In genomic region chr13:100975741-100976140, GRCm38 (mm10) we compare ENCODE assay signal across 18 mouse cellular contexts.
DNase-seq lines count a peak whose midpoint lies in the region; ATAC-seq and TF ChIP-seq lines count a peak whose summit lies in the region.
"Had no signal": no experiment of that assay in that cellular context is flagged by ENCODE, and none has a peak within 500 bp of the region (broad histone marks: within the 10 kb centered on the region; RNA-seq: fewer than 3 reads in every experiment).

No protein-coding gene starts in this region.

- no peak for ATAC-seq in cerebellum, adult (ENCODE audit: insufficient number of reproducible peaks, low FRiP score, low TSS enrichment)
- ATAC-seq: forebrain, embryonic 13.5 days; midbrain, embryonic 15.5 days had no signal

- TF ChIP-seq POLR2A in brain, embryonic 14.5 days (IDR thresholded peaks at IDR 0.05; ENCODE audit: borderline replicate concordance, extremely low read depth, insufficient read depth, insufficient read length, poor library complexity, severe bottlenecking), result no peak

- DNase-seq in cerebellum, postnatal 14 days, result peak; percentile 14 to 22
- DNase-seq in Muller cell, postnatal 12 days (ENCODE audit: inconsistent ontology term), result peak; percentile 66
- DNase-seq in NIH3T3 (ENCODE audit: low read depth), result peak; percentile 3
- DNase-seq in brain, embryonic 14.5 days (ENCODE audit: low read depth), result peak; percentile 27
- no peak for DNase-seq in retina, embryonic 14.5 days (ENCODE audit: low spot score)
- DNase-seq: B cell, adult 2 months; cerebellum, adult 11-12 months; cerebellum, postnatal 25 days; gastrocnemius, postnatal 25 days; heart, adult 18-20 months; heart, postnatal 36 days; kidney, adult 11 months; kidney, postnatal 25 days; right cerebral cortex, postnatal 14 days; thymus, postnatal 4 days had no signal

- no peak for TF ChIP-seq CTCF in brain, embryonic 14.5 days (IDR thresholded peaks at IDR 0.05; ENCODE audit: borderline replicate concordance, extremely low read depth, insufficient read depth, insufficient read length)
